Mouse (Mus musculus) E14TG2a.4 (cell line): Measurements from ENCODE around the gene Ifnar2.

Experiments used
- CTCF ChIP-seq: conservative IDR thresholded peaks from 2 replicates; pipeline ENCODE4 v1.5.1; 2014; ENCODE audit warnings: low read length
- POU5F1 ChIP-seq: IDR thresholded peaks from 2 replicates; pipeline ENCODE4 v1.6.1; 2014; ENCODE audit warnings: low read length, borderline replicate concordance

DNA sequence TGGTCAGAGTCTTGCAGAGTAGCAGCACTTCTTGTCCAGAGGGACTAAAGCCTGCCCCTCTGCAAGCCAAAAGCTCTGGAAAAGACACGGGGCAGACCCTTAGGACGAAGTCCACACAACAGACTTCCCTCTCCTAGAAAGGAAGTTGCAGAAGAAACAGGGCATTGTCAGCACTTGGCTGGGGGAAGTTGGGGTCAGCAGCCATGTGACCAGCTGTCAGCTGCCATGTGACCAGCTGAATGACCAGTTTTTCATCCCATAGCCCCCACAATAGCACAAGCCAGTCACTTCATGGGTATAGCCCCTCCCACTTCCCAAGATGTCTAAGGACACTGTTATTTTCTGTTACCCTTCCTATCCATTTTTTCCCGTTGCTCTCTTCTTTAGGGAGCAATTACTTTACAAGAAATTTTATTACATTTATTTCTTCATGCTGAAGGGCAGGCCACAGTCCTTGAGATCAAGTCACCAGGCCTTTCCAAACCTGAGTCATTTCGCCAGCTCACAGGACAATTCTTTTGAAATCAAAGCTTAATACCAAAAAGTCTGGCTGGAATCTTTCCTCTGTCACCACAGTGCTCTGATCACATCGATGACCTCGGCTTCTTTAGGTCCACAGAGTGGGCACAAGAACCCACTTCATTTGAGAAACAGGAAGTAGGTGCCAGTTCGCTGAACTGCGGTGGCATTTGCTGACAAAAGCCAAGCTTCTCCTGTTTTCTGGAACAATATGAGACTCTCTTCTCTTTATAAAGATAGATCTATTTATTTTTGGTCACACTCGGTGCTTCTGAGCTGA is 43.0 kb downstream of the Ifnar2 start:
- TF ChIP-seq CTCF (no peak), POU5F1 (no peak)
